Mouse (Mus musculus) thymus, adult 18-20 months (tissue): ENCODE measurements around the gene Pan3.

Experiments
- DNase-seq, 2 experiments: peaks; one replicate each; pipeline ENCODE4 v3.0.0; 2022; ENCODE audit warnings: mixed read lengths in 2 of 2

Pan3 gene

GRCm38 (mm10) chr5:147430936-147431839, 1.2 kb downstream of the Pan3 start:
- DNase-seq = peak; percentile 71 to 82

- no peak for DNase-seq
Measured at GRCm38 (mm10) chr5:147432927-147433326, 3.0 kb downstream of the Pan3 start.

GRCm38 (mm10) chr5:147435224-147435623, 5.3 kb downstream of the Pan3 start:
- DNase-seq = no peak

DNA sequence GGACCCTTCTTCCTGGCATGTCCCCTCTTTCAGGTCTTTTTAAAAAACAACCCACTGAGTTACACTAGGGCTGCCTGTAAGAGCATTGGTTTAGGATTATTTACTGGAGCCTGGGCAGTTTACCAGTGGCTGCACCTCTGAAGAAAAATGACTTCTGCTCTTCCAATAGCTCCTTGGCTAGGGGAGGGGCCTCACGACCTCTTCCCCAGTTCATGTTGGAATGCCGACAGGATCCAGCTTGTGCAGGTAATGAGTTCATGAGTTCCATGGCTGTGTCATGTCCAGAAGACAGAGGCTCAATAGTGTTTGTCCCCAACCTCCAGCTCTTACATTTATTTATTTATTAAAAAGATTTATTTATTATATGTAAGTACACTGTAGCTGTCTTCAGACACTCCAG, 5.8 kb downstream of the Pan3 start:
- DNase-seq = no peak

- no peak for DNase-seq
Measured at GRCm38 (mm10) chr5:147436491-147436890, 6.5 kb downstream of the Pan3 start.

GRCm38 (mm10) chr5:147440996-147441507, 11.1 kb downstream of the Pan3 start:
- DNase-seq = no peak

DNA sequence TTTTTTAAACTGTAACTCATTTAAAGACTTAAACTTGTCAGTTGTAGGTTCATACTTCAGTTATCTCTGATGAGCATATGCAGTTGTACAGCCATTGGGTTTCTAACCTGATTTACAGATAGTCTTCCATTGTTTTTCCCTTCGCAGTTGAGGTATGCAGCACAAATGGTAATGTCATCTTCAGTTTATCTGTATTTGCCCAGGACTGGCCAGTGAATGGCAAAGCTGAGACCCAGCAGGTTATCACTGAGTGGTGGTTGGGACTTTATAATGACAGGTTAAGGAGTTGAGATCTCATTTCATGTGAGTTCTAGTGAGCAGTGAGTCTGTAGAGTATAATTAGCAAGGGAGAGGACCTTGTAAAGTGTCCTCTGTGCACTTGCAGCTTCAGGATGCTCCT, 12.0 kb downstream of the Pan3 start:
- no peak for DNase-seq

- no peak for DNase-seq
Measured at GRCm38 (mm10) chr5:147442741-147443140, 12.8 kb downstream of the Pan3 start.

GRCm38 (mm10) chr5:147444298-147444697, 14.3 kb downstream of the Pan3 start:
- no peak for DNase-seq

GRCm38 (mm10) chr5:147444757-147445156, 14.8 kb downstream of the Pan3 start:
- no peak for DNase-seq

GRCm38 (mm10) chr5:147445252-147445651, 15.3 kb downstream of the Pan3 start:
- DNase-seq = no peak

DNA sequence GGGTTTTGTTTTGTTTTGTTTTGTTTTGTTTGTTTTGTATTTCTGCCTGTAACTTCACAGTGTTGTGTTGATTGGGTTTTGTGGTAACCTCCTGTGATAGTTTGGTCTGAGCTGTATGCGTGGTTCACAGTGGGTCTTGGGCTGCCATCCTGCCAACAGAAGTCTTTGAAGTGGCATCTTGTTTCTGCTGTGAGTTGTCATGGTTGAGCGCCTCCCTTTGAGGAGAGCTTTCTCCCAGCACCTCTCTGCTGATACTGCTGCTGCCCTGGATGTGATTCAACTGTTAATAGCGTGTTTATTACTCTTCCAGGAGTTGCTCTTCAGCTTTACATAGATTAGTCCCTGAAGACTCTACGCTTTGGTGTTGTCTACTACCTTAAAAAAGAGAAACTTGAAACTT, 18.6 kb downstream of the Pan3 start:
- DNase-seq = peak in 1 of 2 experiments; percentile 17

- no peak for DNase-seq
Measured at GRCm38 (mm10) chr5:147448933-147449332, 19.0 kb downstream of the Pan3 start.

- DNase-seq = no peak
Measured at GRCm38 (mm10) chr5:147456491-147456890, 26.5 kb downstream of the Pan3 start.

DNA sequence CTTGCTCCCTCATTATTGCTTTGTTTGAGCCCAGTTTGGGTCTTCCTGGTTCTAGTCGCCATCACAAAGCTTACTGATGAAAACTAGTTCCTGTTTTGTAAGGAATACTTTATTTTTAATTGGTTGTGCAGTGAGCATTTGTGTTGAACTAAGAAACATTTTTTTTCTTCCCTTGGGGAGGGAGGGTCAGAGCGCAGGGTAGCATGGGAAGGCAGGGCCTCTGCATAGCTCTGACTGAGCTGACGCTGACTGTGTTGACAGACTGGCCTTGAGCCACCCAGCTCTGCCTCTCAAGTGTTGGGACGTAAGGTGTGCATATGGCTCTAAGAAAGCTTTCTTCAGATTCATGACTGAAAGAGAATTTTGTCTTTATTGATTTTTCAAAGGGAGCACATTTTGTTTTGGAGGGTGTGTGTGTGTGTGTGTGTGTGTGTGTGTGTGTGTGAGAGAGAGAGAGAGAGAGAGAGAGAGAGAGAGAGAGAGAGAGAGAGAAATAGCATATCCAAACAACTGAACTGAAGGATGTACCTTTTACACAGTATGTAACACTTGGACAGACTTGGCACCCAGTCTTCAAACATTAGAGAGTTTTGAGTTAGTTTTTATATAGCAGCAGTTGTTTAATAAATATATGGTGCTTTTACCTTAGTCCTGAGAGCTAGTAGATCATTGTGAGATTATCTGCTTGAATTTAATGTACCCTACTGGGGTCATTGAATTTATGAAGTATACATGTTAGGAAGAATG, 30.0 kb downstream of the Pan3 start:
- DNase-seq = no peak

DNA sequence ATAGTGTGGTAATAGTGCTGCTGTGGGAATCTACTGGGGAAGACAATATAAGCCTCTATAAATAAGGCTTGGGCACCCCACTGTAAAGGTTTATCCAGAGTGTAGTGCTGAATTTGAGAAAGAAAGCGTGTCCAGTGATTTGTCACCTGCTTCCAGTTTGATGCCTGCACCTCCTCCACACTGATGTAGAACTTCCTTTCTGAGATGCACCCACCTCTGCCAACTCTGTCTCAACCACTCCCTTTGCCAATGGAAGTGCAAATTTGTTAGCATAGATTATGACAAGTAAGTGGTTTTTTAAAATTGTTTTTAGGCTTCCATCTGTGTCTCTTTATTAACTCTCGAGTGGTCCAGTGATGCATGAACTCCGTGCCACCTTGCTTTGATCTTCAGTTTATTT, 33.3 kb downstream of the Pan3 start:
- DNase-seq = no peak

DNA sequence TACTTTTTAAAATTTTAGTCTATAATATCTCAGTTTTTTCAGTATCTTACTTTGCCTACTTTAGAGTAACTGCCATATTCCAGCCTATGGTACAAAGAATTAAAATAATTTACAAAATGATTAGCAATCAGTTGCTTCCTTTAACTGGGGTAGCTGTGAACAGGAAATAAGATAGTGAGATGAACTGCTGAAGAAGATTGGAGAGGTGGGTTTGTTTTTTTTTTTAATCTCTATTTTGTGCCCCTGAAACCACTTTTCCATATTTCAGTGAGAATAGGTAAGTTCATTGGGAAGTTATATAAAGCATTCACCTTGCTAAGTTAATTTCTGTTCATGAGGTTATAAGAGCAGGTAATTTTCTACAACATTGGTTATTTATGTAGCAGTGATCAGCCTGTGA, 36.4 kb downstream of the Pan3 start:
- DNase-seq = no peak

- DNase-seq = no peak
Measured at GRCm38 (mm10) chr5:147471163-147471562, 41.2 kb downstream of the Pan3 start.

- no peak for DNase-seq
Measured at GRCm38 (mm10) chr5:147473071-147473470, 43.1 kb downstream of the Pan3 start.

DNA sequence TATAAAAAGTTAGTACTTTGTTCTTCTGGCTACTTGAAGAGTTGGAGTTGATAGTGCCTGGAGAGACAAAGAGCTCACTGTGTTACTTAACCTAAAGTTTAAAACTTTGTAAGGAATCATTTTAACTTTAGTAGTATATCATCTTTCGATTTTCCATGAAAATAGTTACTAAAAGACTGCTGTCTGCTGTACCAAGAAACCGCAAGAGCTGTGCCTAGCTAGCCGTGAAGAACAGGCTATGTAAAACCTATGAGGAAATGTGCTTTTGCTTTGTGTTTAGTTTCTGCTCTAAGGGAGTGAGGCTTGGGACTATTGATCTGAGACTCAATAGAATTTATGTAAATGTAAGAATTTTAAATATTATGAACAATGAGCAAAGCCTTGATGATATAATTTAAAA, 43.9 kb downstream of the Pan3 start:
- no peak for DNase-seq

GRCm38 (mm10) chr5:147476109-147476508, 46.1 kb downstream of the Pan3 start:
- DNase-seq = no peak

- no peak for DNase-seq
Measured at GRCm38 (mm10) chr5:147477106-147477505, 47.1 kb downstream of the Pan3 start.

DNA sequence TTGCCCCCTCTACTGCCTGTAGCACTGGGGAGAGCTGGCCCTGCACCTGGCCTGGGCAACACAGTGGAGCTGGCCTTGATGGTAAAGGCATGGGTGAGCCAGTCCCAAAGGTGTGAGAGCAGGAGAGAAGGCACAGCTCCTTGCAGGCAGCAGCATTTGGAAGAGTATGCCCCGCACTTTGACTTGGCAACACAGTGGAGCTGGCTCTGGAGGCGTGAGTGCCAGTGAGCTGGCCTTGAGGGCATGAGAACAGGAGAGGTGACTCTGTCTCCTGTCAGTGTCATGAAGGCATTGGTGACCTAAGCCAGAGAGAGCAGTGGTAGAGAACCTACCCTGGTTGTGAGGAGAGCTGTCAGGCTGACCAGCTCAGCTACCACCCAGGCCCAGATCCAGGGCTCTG, 49.4 kb downstream of the Pan3 start:
- no peak for DNase-seq

- DNase-seq = no peak
Measured at GRCm38 (mm10) chr5:147484142-147484541, 54.2 kb downstream of the Pan3 start.
